Mouse (Mus musculus): Measurements from ENCODE around the gene Podn. TPM values are rescaled to one million over a fixed set of nuclear protein-coding genes. Genes with fewer than 3 reads are reported as not detected.
A peak's percentile ranks its signal among the peaks of the same experiment; 100 is the strongest.

Podn gene
- polyA plus RNA-seq, 2 experiments, result 0.25 to 0.66 TPM

GRCm38 (mm10) chr4:108066569-108066968, 29.7 kb downstream of the Podn start:
- TF ChIP-seq EP300 (IDR thresholded peaks at IDR 0.05; ENCODE audit: low read depth), result 0 out of 2 replicates have a peak, but pooled peaks have one; percentile 23
- TF ChIP-seq CTCF (IDR thresholded peaks at IDR 0.05; ENCODE audit: low read depth), result no peak
- no peak for DNase-seq (ENCODE audit: low read depth in 3 of 3, low spot score in 3 of 3)
- no peaks in the 10 kb centered on the region for H3K9me3 ChIP-seq (ENCODE audit: control insufficient read depth, low read length)
- no peaks in the 10 kb centered on the region for H3K27me3 ChIP-seq (ENCODE audit: control insufficient read depth, insufficient read depth, low read length)
- H3K4me1 ChIP-seq (replicated peaks; ENCODE audit: control insufficient read depth in 2 of 2, insufficient read depth in 2 of 2, low read length in 1 of 2), result peaks cover 0 to 10% of the 10 kb centered on the region in 2 experiments; a peak in 3 of 4 replicates
- ATAC-seq (ENCODE audit: insufficient read depth), result no peak
- no peak overlapping the region for H3K4me3 ChIP-seq (ENCODE audit: insufficient read depth in 1 of 2, low read depth in 2 of 2, low read length in 2 of 2)
- WGBS (ENCODE audit: insufficient replicate concordance), result 68% methylated on average over 4 of the region's 4 CpGs
- H3K4me2 ChIP-seq (ENCODE audit: low read depth), result no peak overlapping the region
- no peak overlapping the region for H3K9ac ChIP-seq (replicated peaks)
- H3K36me3 ChIP-seq (replicated peaks; ENCODE audit: control insufficient read depth, insufficient read depth, low read depth), result peaks cover 4% of the 10 kb centered on the region
- no peak overlapping the region for H3K27ac ChIP-seq

- H3K4me2 ChIP-seq (ENCODE audit: low read depth), result no peak overlapping the region
- DNase-seq (ENCODE audit: low read depth in 3 of 3, low spot score in 3 of 3) (no peak), ATAC-seq (ENCODE audit: insufficient read depth) (no peak)
- WGBS (ENCODE audit: insufficient replicate concordance), result 57% methylated on average over 2 of the region's 2 CpGs
- H3K9me3 ChIP-seq (ENCODE audit: control insufficient read depth, low read length), result no peaks in the 10 kb centered on the region
- no peak overlapping the region for H3K27ac ChIP-seq
- H3K9ac ChIP-seq (replicated peaks), result no peak overlapping the region
- peaks cover 6% of the 10 kb centered on the region for H3K36me3 ChIP-seq (replicated peaks; ENCODE audit: control insufficient read depth, insufficient read depth, low read depth)
- no peaks in the 10 kb centered on the region for H3K27me3 ChIP-seq (ENCODE audit: control insufficient read depth, insufficient read depth, low read length)
- H3K4me3 ChIP-seq (ENCODE audit: insufficient read depth in 1 of 2, low read depth in 2 of 2, low read length in 2 of 2), result no peak overlapping the region
- peaks cover 0 to 10% of the 10 kb centered on the region in 2 experiments; a peak in 2 of 4 replicates for H3K4me1 ChIP-seq (replicated peaks; ENCODE audit: control insufficient read depth in 2 of 2, insufficient read depth in 2 of 2, low read length in 1 of 2)
- TF ChIP-seq CTCF (IDR thresholded peaks at IDR 0.05; ENCODE audit: low read depth), result no peak
- TF ChIP-seq EP300 (IDR thresholded peaks at IDR 0.05; ENCODE audit: low read depth), result no peak
Measured at GRCm38 (mm10) chr4:108065176-108065844, 30.9 kb downstream of the Podn start.

- Histone ChIP-seq H3K9me3 (ENCODE audit: control insufficient read depth, low read length) (no peaks in the 10 kb centered on the region), H3K9ac (replicated peaks) (no peak overlapping the region), H3K4me3 (ENCODE audit: insufficient read depth in 1 of 2, low read depth in 2 of 2, low read length in 2 of 2) (no peak overlapping the region), H3K27me3 (ENCODE audit: control insufficient read depth, insufficient read depth, low read length) (no peaks in the 10 kb centered on the region), H3K36me3 (replicated peaks; ENCODE audit: control insufficient read depth, insufficient read depth, low read depth) (peaks cover 10% of the 10 kb centered on the region), H3K4me2 (ENCODE audit: low read depth) (no peak overlapping the region), H3K27ac (no peak overlapping the region), H3K4me1 (replicated peaks; ENCODE audit: control insufficient read depth in 2 of 2, insufficient read depth in 2 of 2, low read length in 1 of 2) (peaks cover 0 to 10% of the 10 kb centered on the region in 2 experiments; a peak in 2 of 4 replicates)
- DNase-seq (ENCODE audit: low read depth in 3 of 3, low spot score in 3 of 3), result no peak
- 72% methylated on average over 6 of the region's 6 CpGs for WGBS (ENCODE audit: insufficient replicate concordance)
- TF ChIP-seq CTCF (IDR thresholded peaks at IDR 0.05; ENCODE audit: low read depth) (no peak), EP300 (IDR thresholded peaks at IDR 0.05; ENCODE audit: low read depth) (no peak)
- no peak for ATAC-seq (ENCODE audit: insufficient read depth)
Measured at GRCm38 (mm10) chr4:108063616-108064015, 32.6 kb downstream of the Podn start.

- ATAC-seq (ENCODE audit: insufficient read depth), result no peak
- Histone ChIP-seq H3K4me3 (ENCODE audit: insufficient read depth in 1 of 2, low read depth in 2 of 2, low read length in 2 of 2) (no peak overlapping the region), H3K9me3 (ENCODE audit: control insufficient read depth, low read length) (no peaks in the 10 kb centered on the region), H3K9ac (replicated peaks) (no peak overlapping the region), H3K4me2 (ENCODE audit: low read depth) (no peak overlapping the region), H3K4me1 (replicated peaks; ENCODE audit: control insufficient read depth in 2 of 2, insufficient read depth in 2 of 2, low read length in 1 of 2) (peaks cover 0 to 8% of the 10 kb centered on the region in 2 experiments; a peak in 2 of 4 replicates), H3K27me3 (ENCODE audit: control insufficient read depth, insufficient read depth, low read length) (no peaks in the 10 kb centered on the region), H3K27ac (no peak overlapping the region), H3K36me3 (replicated peaks; ENCODE audit: control insufficient read depth, insufficient read depth, low read depth) (peaks cover 13% of the 10 kb centered on the region)
- TF ChIP-seq EP300 (IDR thresholded peaks at IDR 0.05; ENCODE audit: low read depth) (no peak), CTCF (IDR thresholded peaks at IDR 0.05; ENCODE audit: low read depth) (no peak)
- 86% methylated on average over 5 of the region's 5 CpGs for WGBS (ENCODE audit: insufficient replicate concordance)
- DNase-seq (ENCODE audit: low read depth in 3 of 3, low spot score in 3 of 3), result no peak
Measured at GRCm38 (mm10) chr4:108062524-108062923, 33.7 kb downstream of the Podn start.

GRCm38 (mm10) chr4:108060774-108061173, 35.5 kb downstream of the Podn start:
- Histone ChIP-seq H3K4me1 (replicated peaks; ENCODE audit: control insufficient read depth in 2 of 2, insufficient read depth in 2 of 2, low read length in 1 of 2) (peaks cover 0 to 2% of the 10 kb centered on the region in 2 experiments; a peak in 1 of 4 replicates), H3K9me3 (ENCODE audit: control insufficient read depth, low read length) (no peaks in the 10 kb centered on the region), H3K27me3 (ENCODE audit: control insufficient read depth, insufficient read depth, low read length) (no peaks in the 10 kb centered on the region), H3K4me3 (ENCODE audit: insufficient read depth in 1 of 2, low read depth in 2 of 2, low read length in 2 of 2) (no peak overlapping the region), H3K4me2 (ENCODE audit: low read depth) (no peak overlapping the region), H3K36me3 (replicated peaks; ENCODE audit: control insufficient read depth, insufficient read depth, low read depth) (peaks cover 13% of the 10 kb centered on the region), H3K9ac (replicated peaks) (no peak overlapping the region), H3K27ac (no peak overlapping the region)
- no peak for TF ChIP-seq CTCF (IDR thresholded peaks at IDR 0.05; ENCODE audit: low read depth)
- TF ChIP-seq EP300 (IDR thresholded peaks at IDR 0.05; ENCODE audit: low read depth), result no peak
- no peak for ATAC-seq (ENCODE audit: insufficient read depth)
- DNase-seq (ENCODE audit: low read depth in 3 of 3, low spot score in 3 of 3), result no peak
- WGBS (ENCODE audit: insufficient replicate concordance), result 75% methylated on average over 4 of the region's 4 CpGs

All from liver, embryonic 14.5 days (tissue).